Comparison of ENCODE assay signal across 8 mouse cellular contexts in genomic region chr4:152731988-152732387, GRCm38 (mm10).
A peak's percentile ranks its signal among the peaks of the same experiment; 100 is the strongest.
DNase-seq lines count a peak whose midpoint lies in the region; ATAC-seq and TF ChIP-seq lines count a peak whose summit lies in the region.
"Had no signal": no experiment of that assay in that cellular context is flagged by ENCODE, and none has a peak within 500 bp of the region (broad histone marks: within the 10 kb centered on the region; RNA-seq: fewer than 3 reads in every experiment).

No protein-coding gene starts in this region.

- no peak overlapping the region for H3K4me2 ChIP-seq in liver, embryonic 14.5 days (ENCODE audit: low read depth)
- no peak overlapping the region for H3K4me2 ChIP-seq in hindbrain, embryonic 13.5 days

- TF ChIP-seq EP300 in liver, embryonic 14.5 days (IDR thresholded peaks at IDR 0.05; ENCODE audit: low read depth) = no peak

- DNase-seq in liver, embryonic 14.5 days (ENCODE audit: low read depth in 3 of 3, low spot score in 3 of 3) = no peak
- no peak for DNase-seq in liver
- peak; percentile 63 to 73 for DNase-seq in cerebellum, postnatal 10 days
- DNase-seq in left cerebral cortex, postnatal 4 days = peak; percentile 38
- no peak for DNase-seq in spleen, adult 18-20 months
- DNase-seq in thymus, postnatal 10 days (ENCODE audit: low spot score in 2 of 2) = no peak

- H3K27me3 ChIP-seq in liver, embryonic 14.5 days (ENCODE audit: control insufficient read depth, insufficient read depth, low read length) = no peaks in the 10 kb centered on the region
- H3K27me3 ChIP-seq in hindbrain, embryonic 13.5 days = 0 out of 2 replicates have a peak, but pooled peaks cover 3% of the 10 kb centered on the region

- no peaks in the 10 kb centered on the region for H3K36me3 ChIP-seq in liver, embryonic 14.5 days (replicated peaks; ENCODE audit: control insufficient read depth, insufficient read depth, low read depth)
- no peaks in the 10 kb centered on the region for H3K36me3 ChIP-seq in hindbrain, embryonic 13.5 days

- ATAC-seq in liver, embryonic 14.5 days (ENCODE audit: insufficient read depth) = no peak
- peak; percentile 66; the same call in 1 of the 2 replicates for ATAC-seq in hindbrain, embryonic 13.5 days (ENCODE audit: low FRiP score)

- WGBS in liver, embryonic 14.5 days (ENCODE audit: insufficient replicate concordance) = 65% methylated on average over 10 of the region's 10 CpGs
- 62% methylated on average over 10 of the region's 10 CpGs for WGBS in hindbrain, embryonic 13.5 days

- no peak overlapping the region for H3K9ac ChIP-seq in liver, embryonic 14.5 days (replicated peaks)
- no peak overlapping the region for H3K9ac ChIP-seq in hindbrain, embryonic 13.5 days

- H3K4me3 ChIP-seq in liver, embryonic 14.5 days (ENCODE audit: insufficient read depth in 1 of 2, low read depth in 2 of 2, low read length in 2 of 2) = no peak overlapping the region
- no peak overlapping the region for H3K4me3 ChIP-seq in hindbrain, embryonic 13.5 days
- H3K4me3 ChIP-seq: myocyte had no signal

- no peaks in the 10 kb centered on the region; the same call in 1 of the 2 replicates for H3K9me3 ChIP-seq in liver, embryonic 14.5 days (ENCODE audit: control insufficient read depth, low read length)
- no peaks in the 10 kb centered on the region for H3K9me3 ChIP-seq in hindbrain, embryonic 13.5 days

- no peaks in the 10 kb centered on the region for H3K4me1 ChIP-seq in liver, embryonic 14.5 days (replicated peaks; ENCODE audit: control insufficient read depth in 2 of 2, insufficient read depth in 2 of 2, low read length in 1 of 2)
- H3K4me1 ChIP-seq in hindbrain, embryonic 13.5 days (replicated peaks) = peaks cover 6% of the 10 kb centered on the region; the same call in 1 of the 2 replicates

- intact Hi-C loops in left cerebral cortex, postnatal 4 days (cut with DNase I) = loop anchor here (5.0 to 10.0 kb wide), 3 partner anchors 197 to 750 kb away; partner anchors contain the start of gene Ajap1

- H3K27ac ChIP-seq in liver, embryonic 14.5 days = no peak overlapping the region
- H3K27ac ChIP-seq in hindbrain, embryonic 13.5 days = no peak overlapping the region

- TF ChIP-seq CTCF in liver, embryonic 14.5 days (IDR thresholded peaks at IDR 0.05; ENCODE audit: low read depth) = 0 out of 2 replicates have a peak, but pooled peaks have one; percentile 15

Comparison
In these comparisons a context has a peak if more than half of its experiments do, and no peak if none do; other contexts are left out.
1. DNase-seq: peak in cerebellum, postnatal 10 days (2 of 2) and left cerebral cortex, postnatal 4 days (single experiment); none in liver, embryonic 14.5 days (0 of 3), liver (single experiment), spleen, adult 18-20 months (0 of 2) and thymus, postnatal 10 days (0 of 2).